In the genomic region with DNA sequence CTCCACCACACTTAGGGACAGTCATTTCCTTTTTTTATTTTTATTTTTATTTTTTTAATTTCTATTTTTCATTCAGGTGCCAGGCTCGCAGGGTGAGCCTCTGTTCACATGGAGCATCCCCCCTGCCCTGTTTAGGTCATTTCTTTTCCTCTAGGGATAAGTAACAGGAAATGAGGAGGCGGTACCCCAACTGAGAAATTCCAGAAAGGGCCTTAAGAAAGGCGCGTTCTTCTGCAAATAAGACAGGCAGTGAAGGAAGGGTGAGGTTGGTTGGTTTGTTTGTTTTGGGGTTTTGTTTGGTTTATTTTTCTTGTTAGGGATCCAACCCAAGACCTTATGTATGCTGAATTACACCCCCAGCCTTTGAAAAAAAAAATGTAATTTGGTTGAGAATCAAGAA, we compare ENCODE assay signal across 11 mouse cellular contexts. TPM values are rescaled to one million over a fixed set of nuclear protein-coding genes. Genes with fewer than 3 reads are reported as not detected.
DNase-seq lines count a peak whose midpoint lies in the region; ATAC-seq and TF ChIP-seq lines count a peak whose summit lies in the region.
"Had no signal": no experiment of that assay in that cellular context is flagged by ENCODE, and none has a peak within 500 bp of the region (broad histone marks: within the 10 kb centered on the region; RNA-seq: fewer than 3 reads in every experiment).

No protein-coding gene starts in this region.

- 0 out of 2 replicates have a peak overlapping the region, but pooled peaks have one; percentile 25 for H3K4me3 ChIP-seq in forebrain, embryonic 10.5 days
- no peak overlapping the region for H3K4me3 ChIP-seq in forebrain, embryonic 14.5 days (ENCODE audit: low read depth, low read length)
- H3K4me3 ChIP-seq in kidney, postnatal 0 days (replicated peaks; ENCODE audit: low read depth, low read length), result no peak overlapping the region
- 0 out of 2 replicates have a peak overlapping the region, but pooled peaks have one; percentile 15 for H3K4me3 ChIP-seq in heart, embryonic 16.5 days (ENCODE audit: low read length)
- H3K4me3 ChIP-seq in limb, embryonic 14.5 days (replicated peaks; ENCODE audit: low read length), result no peak overlapping the region

- TF ChIP-seq CTCF in kidney, postnatal 0 days (IDR thresholded peaks at IDR 0.05; ENCODE audit: low read depth), result no peak

- no peak overlapping the region for H3K9ac ChIP-seq in forebrain, embryonic 14.5 days (ENCODE audit: low read length)
- 0 out of 2 replicates have a peak overlapping the region, but pooled peaks have one; percentile 2 for H3K9ac ChIP-seq in kidney, postnatal 0 days (ENCODE audit: low read depth, low read length)
- no peak overlapping the region; the same call in 1 of the 2 replicates for H3K9ac ChIP-seq in heart, embryonic 16.5 days (ENCODE audit: low read length)
- no peak overlapping the region for H3K9ac ChIP-seq in limb, embryonic 14.5 days (ENCODE audit: low read depth, low read length, severe bottlenecking)

- H3K4me2 ChIP-seq in forebrain, embryonic 14.5 days (ENCODE audit: low read length), result no peak overlapping the region
- peak overlapping the region; percentile 38 for H3K4me2 ChIP-seq in kidney, postnatal 0 days (ENCODE audit: low read length)
- H3K4me2 ChIP-seq in heart, embryonic 16.5 days (ENCODE audit: low read depth, low read length), result peak overlapping the region; percentile 44
- peak overlapping the region; percentile 42 for H3K4me2 ChIP-seq in limb, embryonic 14.5 days (replicated peaks; ENCODE audit: low read depth, low read length, severe bottlenecking)

- 51% methylated on average over 4 of the region's 4 CpGs for WGBS in forebrain, embryonic 10.5 days
- 58% methylated on average over 4 of the region's 4 CpGs for WGBS in forebrain, embryonic 14.5 days
- 21% methylated on average over 4 of the region's 4 CpGs for WGBS in kidney, postnatal 0 days
- WGBS in heart, embryonic 16.5 days, result 53% methylated on average over 4 of the region's 4 CpGs
- 18% methylated on average over 4 of the region's 4 CpGs for WGBS in limb, embryonic 14.5 days

- no peak for TF ChIP-seq POLR2A in limb, embryonic 14.5 days (IDR thresholded peaks at IDR 0.05; ENCODE audit: borderline replicate concordance, extremely low read depth, insufficient read depth, insufficient read length)

- H3K4me1 ChIP-seq in forebrain, embryonic 10.5 days, result peaks cover 42% of the 10 kb centered on the region
- no peaks in the 10 kb centered on the region for H3K4me1 ChIP-seq in forebrain, embryonic 14.5 days (ENCODE audit: control insufficient read depth, insufficient read depth, low read length)
- H3K4me1 ChIP-seq in kidney, postnatal 0 days (replicated peaks; ENCODE audit: insufficient read depth, low read length), result peaks cover 11% of the 10 kb centered on the region
- H3K4me1 ChIP-seq in heart, embryonic 16.5 days (ENCODE audit: control insufficient read depth, insufficient read depth, low read length), result peaks cover 56% of the 10 kb centered on the region
- H3K4me1 ChIP-seq in limb, embryonic 14.5 days (ENCODE audit: control insufficient read depth, insufficient read depth, low read length), result peaks cover 20% of the 10 kb centered on the region

- no peaks in the 10 kb centered on the region for H3K27me3 ChIP-seq in forebrain, embryonic 10.5 days (ENCODE audit: poor library complexity, severe bottlenecking)
- H3K27me3 ChIP-seq in forebrain, embryonic 14.5 days (replicated peaks; ENCODE audit: control insufficient read depth, insufficient read depth, low read length), result no peaks in the 10 kb centered on the region
- H3K27me3 ChIP-seq in kidney, postnatal 0 days (ENCODE audit: insufficient read depth, low read length), result no peaks in the 10 kb centered on the region
- no peaks in the 10 kb centered on the region for H3K27me3 ChIP-seq in heart, embryonic 16.5 days (ENCODE audit: control insufficient read depth, insufficient read depth, low read length)
- no peaks in the 10 kb centered on the region for H3K27me3 ChIP-seq in limb, embryonic 14.5 days (ENCODE audit: control insufficient read depth, insufficient read depth, low read length)

- H3K9me3 ChIP-seq in forebrain, embryonic 10.5 days, result no peaks in the 10 kb centered on the region
- no peaks in the 10 kb centered on the region for H3K9me3 ChIP-seq in forebrain, embryonic 14.5 days (replicated peaks; ENCODE audit: control insufficient read depth, low read length)
- H3K9me3 ChIP-seq in kidney, postnatal 0 days (replicated peaks; ENCODE audit: low read length), result no peaks in the 10 kb centered on the region
- no peaks in the 10 kb centered on the region for H3K9me3 ChIP-seq in heart, embryonic 16.5 days (replicated peaks; ENCODE audit: control insufficient read depth, low read length)
- no peaks in the 10 kb centered on the region for H3K9me3 ChIP-seq in limb, embryonic 14.5 days (ENCODE audit: control insufficient read depth, low read length)

- H3K27ac ChIP-seq in forebrain, embryonic 10.5 days, result 0 out of 2 replicates have a peak overlapping the region, but pooled peaks have one; percentile 71
- H3K27ac ChIP-seq in forebrain, embryonic 14.5 days (ENCODE audit: low read depth, low read length), result no peak overlapping the region
- H3K27ac ChIP-seq in kidney, postnatal 0 days, result peak overlapping the region; percentile 77
- H3K27ac ChIP-seq in heart, embryonic 16.5 days (ENCODE audit: low read length), result peak overlapping the region; percentile 72
- H3K27ac ChIP-seq in limb, embryonic 14.5 days (replicated peaks; ENCODE audit: low read depth, low read length), result 0 out of 2 replicates have a peak overlapping the region, but pooled peaks have one; percentile 33

- no peaks in the 10 kb centered on the region for H3K36me3 ChIP-seq in forebrain, embryonic 10.5 days (replicated peaks)
- no peaks in the 10 kb centered on the region for H3K36me3 ChIP-seq in forebrain, embryonic 14.5 days (ENCODE audit: control insufficient read depth, insufficient read depth, low read length)
- no peaks in the 10 kb centered on the region for H3K36me3 ChIP-seq in kidney, postnatal 0 days (ENCODE audit: insufficient read depth, low read length)
- no peaks in the 10 kb centered on the region for H3K36me3 ChIP-seq in heart, embryonic 16.5 days (ENCODE audit: control insufficient read depth, insufficient read depth)
- H3K36me3 ChIP-seq in limb, embryonic 14.5 days (ENCODE audit: control insufficient read depth, insufficient read depth, low read length), result no peaks in the 10 kb centered on the region

- ATAC-seq in forebrain, embryonic 14.5 days, result no peak
- ATAC-seq in kidney, postnatal 0 days (replicated peaks; ENCODE audit: low FRiP score, low read depth), result no peak
- ATAC-seq in heart, embryonic 16.5 days (replicated peaks; ENCODE audit: extremely low read depth, insufficient read depth, low FRiP score), result no peak
- ATAC-seq in limb, embryonic 14.5 days (ENCODE audit: low FRiP score, low read depth), result no peak
- ATAC-seq: inflammation-experienced regulatory T-cells, adult 6 months had no signal

- no peak for DNase-seq in forebrain, embryonic 10.5 days (ENCODE audit: extremely low spot score, low spot score)
- no peak for DNase-seq in forebrain, embryonic 14.5 days (ENCODE audit: low spot score)
- DNase-seq in kidney, postnatal 0 days (ENCODE audit: low spot score), result peak; percentile 67
- DNase-seq in kidney, postnatal 14 days, result no peak
- no peak for DNase-seq in limb, embryonic 14.5 days (ENCODE audit: low spot score)
- no peak for DNase-seq in cerebellum, adult 9-11 months
- DNase-seq in c-Kit-positive CD71-positive TER-119-positive erythroid progenitor cells, embryonic 14.5 days (ENCODE audit: low spot score), result no peak
- DNase-seq: adrenal gland, adult 8-10 months; cerebellum, postnatal 14 days had no signal

RNA-seq across cellular contexts. Expression of gene Sec14l1, which starts 23.6 kb away (rescaled TPM):
- 44.3 and 46.7 TPM in 2 replicates for polyA plus RNA-seq in forebrain, embryonic 10.5 days (2016; fragmentation: Nextera tagmentation; extraction: Ambion mirVana)
- 43.6 and 56.3 TPM in 2 replicates for polyA plus RNA-seq in forebrain, embryonic 14.5 days (2014; fragmentation: Nextera tagmentation; extraction: Ambion mirVana)
- 87.6 and 93.7 TPM in 2 replicates for polyA plus RNA-seq in kidney, postnatal 0 days (2015; fragmentation: Nextera tagmentation; extraction: Ambion mirVana)
- 51.0 and 54.9 TPM in 2 replicates for polyA plus RNA-seq in heart, embryonic 16.5 days (2015; fragmentation: Nextera tagmentation; extraction: Ambion mirVana)
- polyA plus RNA-seq in limb, embryonic 14.5 days (2012; rRNA removed), result 72.5 and 85.2 TPM in 2 replicates
- polyA plus RNA-seq in limb, embryonic 14.5 days (2014; fragmentation: Nextera tagmentation; extraction: Ambion mirVana), result 38.7 and 40.3 TPM in 2 replicates

Comparison
In these comparisons a context has a peak if more than half of its experiments do, and no peak if none do; other contexts are left out.
1. H3K4me3 ChIP-seq: peak in forebrain, embryonic 10.5 days (single experiment) and heart, embryonic 16.5 days (single experiment); none in forebrain, embryonic 14.5 days (single experiment), kidney, postnatal 0 days (single experiment) and limb, embryonic 14.5 days (single experiment).